Mouse (Mus musculus) C2C12 (cell line): Measurements from ENCODE around the gene Ufsp1.

Experiments used
- CEBPB ChIP-seq: IDR thresholded peaks from one replicate; pipeline ENCODE4 v1.6.1; 2011; ENCODE audit warnings: low read depth, mild to moderate bottlenecking, control low read depth, moderate library complexity
- CTCF ChIP-seq: IDR thresholded peaks from one replicate; pipeline ENCODE4 v1.5.1; 2011; ENCODE audit not compliant: control insufficient read depth, insufficient read depth, insufficient read length
- FOSL1 ChIP-seq: IDR thresholded peaks from one replicate; pipeline ENCODE4 v1.8.0; 2011; ENCODE audit warnings: mild to moderate bottlenecking, low read length; ENCODE audit not compliant: poor library complexity, insufficient read depth, severe bottlenecking
- MAX ChIP-seq: IDR thresholded peaks from one replicate; pipeline ENCODE4 v1.6.1; 2011; ENCODE audit warnings: mild to moderate bottlenecking, control low read depth
- MYOD1 ChIP-seq: IDR thresholded peaks from one replicate; pipeline ENCODE4 v1.6.1; 2011; ENCODE audit warnings: low read depth; ENCODE audit not compliant: control insufficient read depth, insufficient read length

GRCm38 (mm10) chr5:137330910-137331309 is 36.5 kb downstream of the Ufsp1 start:
- TF ChIP-seq CTCF (no peak), CEBPB (no peak), FOSL1 (no peak), MYOD1 (no peak), MAX (no peak)
